Mouse (Mus musculus) midbrain, embryonic 12.5 days (tissue): Measurements from ENCODE around the gene Gm42906. TPM values are rescaled to one million over a fixed set of nuclear protein-coding genes. Genes with fewer than 3 reads are reported as not detected.
A peak's percentile ranks its signal among the peaks of the same experiment; 100 is the strongest.

Experiments used
- ATAC-seq: fragments of 200-750 bp; cut with Nextera tagmentation; 2 replicates; pipeline ENCODE4 v1.8.0; 2017; ENCODE audit warnings: low read depth, moderate TSS enrichment, moderate library complexity; ENCODE audit not compliant: low FRiP score
- H3K27ac ChIP-seq: fragments of 300-500 bp; sonication (generic); replicated peaks from 2 replicates; pipeline ENCODE4 v1.5.1; 2016; ENCODE audit warnings: mild to moderate bottlenecking
- H3K27me3 ChIP-seq: fragments of 300-500 bp; sonication (generic); 2 replicates; pipeline ENCODE4 v1.6.1; 2016; ENCODE audit warnings: mild to moderate bottlenecking
- H3K36me3 ChIP-seq: fragments of 300-500 bp; sonication (generic); 2 replicates; pipeline ENCODE4 v1.6.1; 2016
- H3K4me1 ChIP-seq: fragments of 300-500 bp; sonication (generic); 2 replicates; pipeline ENCODE4 v1.6.1; 2016
- H3K4me2 ChIP-seq: fragments of 300-500 bp; sonication (generic); replicated peaks from 2 replicates; pipeline ENCODE4 v1.6.1; 2016; ENCODE audit warnings: mild to moderate bottlenecking, moderate library complexity
- H3K4me3 ChIP-seq: fragments of 300-500 bp; sonication (generic); 2 replicates; pipeline ENCODE4 v1.5.1; 2016; ENCODE audit warnings: mild to moderate bottlenecking
- H3K9ac ChIP-seq: fragments of 300-500 bp; sonication (generic); replicated peaks from 2 replicates; pipeline ENCODE4 v1.6.1; 2016; ENCODE audit warnings: mild to moderate bottlenecking, moderate library complexity
- H3K9me3 ChIP-seq: fragments of 300-500 bp; sonication (generic); 2 replicates; pipeline ENCODE4 v1.6.1; 2016; ENCODE audit warnings: mild to moderate bottlenecking
- WGBS: fragments of 180-500 bp; shearing (Covaris S2); methylation state at CpG from one replicate; pipeline ENCODE4 v1.1.7; 2016; 5-methylcytosine and 5-hydroxymethylcytosine counted together
- polyA plus RNA-seq: library from polyadenylated mRNA; unstranded; fragments of >200 nt; fragmentation: Nextera tagmentation; extraction: Ambion mirVana; gene quantifications from 2 replicates; pipeline ENCODE4 v1.2.1, GENCODE M21; 2016

Gm42906 gene
- polyA plus RNA-seq, 1 experiment from 2014 or later, result not detected

DNA sequence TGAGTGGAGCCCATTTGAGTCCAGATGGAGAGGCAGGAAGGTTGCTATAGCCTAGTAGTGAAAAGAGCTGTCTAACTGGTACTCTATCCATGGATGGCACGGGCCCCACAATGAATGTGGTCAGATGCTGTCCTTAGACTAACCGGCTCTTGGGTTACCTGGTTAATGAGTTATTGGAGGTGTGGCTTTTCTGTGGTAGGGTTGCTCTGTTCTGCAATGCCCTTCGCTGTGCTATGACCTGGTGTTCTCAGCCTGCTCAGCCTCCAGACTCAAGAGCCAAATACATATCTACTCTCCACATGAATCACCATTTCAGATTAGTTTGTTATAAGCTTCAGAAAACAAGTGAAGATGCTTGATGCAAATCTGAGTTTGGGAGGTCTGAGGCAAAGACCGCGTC lies 385.1 kb downstream of the Gm42906 start:
- H3K27ac ChIP-seq, result no peak overlapping the region
- H3K4me2 ChIP-seq, result no peak overlapping the region
- H3K27me3 ChIP-seq, result no peaks in the 10 kb centered on the region
- no peaks in the 10 kb centered on the region for H3K9me3 ChIP-seq
- ATAC-seq, result no peak
- H3K4me1 ChIP-seq, result no peaks in the 10 kb centered on the region
- H3K36me3 ChIP-seq, result no peaks in the 10 kb centered on the region
- no peak overlapping the region for H3K4me3 ChIP-seq
- WGBS, result 97% methylated on average over 5 of the region's 5 CpGs
- no peak overlapping the region for H3K9ac ChIP-seq

DNA sequence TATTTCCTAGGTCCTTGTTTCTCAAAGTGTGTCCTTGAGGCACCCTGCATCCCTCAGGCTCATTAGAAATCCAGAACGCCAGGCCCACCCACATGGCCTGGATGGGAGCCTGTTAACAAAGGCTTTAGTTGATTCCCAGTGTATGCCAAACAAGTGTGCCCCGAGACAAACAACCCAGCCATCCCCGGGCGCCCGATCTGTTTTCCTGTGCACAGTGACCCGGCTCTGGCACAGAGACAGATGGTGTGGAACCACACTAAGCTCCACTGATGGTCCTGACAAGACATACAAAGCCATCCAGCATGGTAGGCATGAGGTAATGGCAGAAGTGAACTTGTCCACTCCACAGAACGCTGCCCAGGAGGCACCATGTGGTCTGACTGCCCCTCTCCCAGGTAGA lies 390.1 kb downstream of the Gm42906 start:
- Histone ChIP-seq H3K9ac (no peak overlapping the region), H3K4me1 (no peaks in the 10 kb centered on the region), H3K4me3 (no peak overlapping the region), H3K4me2 (no peak overlapping the region), H3K9me3 (no peaks in the 10 kb centered on the region), H3K27me3 (no peaks in the 10 kb centered on the region), H3K36me3 (no peaks in the 10 kb centered on the region), H3K27ac (no peak overlapping the region)
- no peak for ATAC-seq
- WGBS, result 81% methylated on average over 7 of the region's 7 CpGs

DNA sequence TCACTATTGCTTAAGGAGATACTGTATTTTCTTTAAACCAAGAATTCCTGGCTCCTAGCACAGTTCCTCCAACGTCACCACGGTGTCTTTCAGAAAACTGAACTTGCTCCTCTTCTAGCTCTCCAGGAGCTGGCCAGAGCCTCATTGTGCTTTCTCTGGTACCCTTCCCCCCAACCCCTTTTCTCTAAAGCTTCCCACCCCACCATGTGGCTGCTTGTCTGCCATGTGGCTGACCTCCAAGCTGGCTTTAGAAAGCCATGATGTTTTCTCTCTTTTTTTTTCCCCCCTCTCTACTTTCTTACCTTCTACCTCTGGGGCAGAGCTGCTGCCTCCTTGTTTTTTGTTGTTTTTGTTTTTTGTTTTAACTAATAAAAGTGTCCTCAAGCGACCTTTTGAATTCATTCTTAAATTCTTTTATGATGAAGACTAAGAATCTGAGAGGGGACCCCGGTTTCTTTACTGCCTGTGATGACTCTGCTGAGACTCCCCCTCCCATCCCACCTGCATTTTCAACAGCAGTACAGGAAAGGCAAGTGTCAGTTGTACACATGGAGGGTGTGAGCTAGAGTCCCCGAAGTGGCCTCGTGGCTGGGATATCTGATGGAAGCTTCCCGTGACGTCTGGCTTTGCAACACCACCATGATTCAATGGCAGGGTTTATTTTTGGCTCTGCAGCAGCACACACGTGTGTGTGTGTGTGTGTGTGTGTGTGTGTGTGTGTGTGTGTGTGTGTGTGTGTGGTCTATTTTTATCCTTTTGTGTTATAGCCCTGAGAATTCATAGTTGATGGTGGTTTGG lies 393.0 kb downstream of the Gm42906 start:
- WGBS, result 75% methylated on average over 9 of the region's 9 CpGs
- ATAC-seq, result no peak

DNA sequence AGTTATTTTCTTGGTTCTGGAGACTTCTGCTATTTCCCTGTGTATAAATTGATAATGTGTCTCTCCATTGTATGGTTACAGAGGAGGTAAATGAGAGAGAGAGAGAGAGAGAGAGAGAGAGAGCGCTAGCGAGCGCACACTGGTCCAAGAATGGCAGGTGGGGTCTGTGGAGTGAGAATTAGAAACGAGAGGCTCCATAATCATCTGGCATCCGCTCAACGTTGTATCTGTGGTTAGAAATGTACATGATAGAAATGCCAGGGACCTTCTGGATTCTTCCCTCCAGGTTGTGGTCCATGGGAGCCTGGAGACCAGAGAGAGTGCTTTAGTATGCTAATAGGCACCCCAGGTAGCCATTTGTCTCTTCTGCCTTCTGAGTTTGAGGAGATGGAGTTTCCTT lies 399.1 kb downstream of the Gm42906 start:
- Histone ChIP-seq H3K27me3 (no peaks in the 10 kb centered on the region), H3K36me3 (no peaks in the 10 kb centered on the region), H3K9me3 (no peaks in the 10 kb centered on the region), H3K9ac (no peak overlapping the region), H3K4me1 (peaks cover 13% of the 10 kb centered on the region), H3K4me2 (no peak overlapping the region), H3K4me3 (no peak overlapping the region), H3K27ac (no peak overlapping the region)
- no peak for ATAC-seq
- WGBS, result 72% methylated on average over 6 of the region's 6 CpGs

More for the DNA sequence above, 393.0 kb downstream of the Gm42906 start:
- Histone ChIP-seq H3K4me3 (no peak overlapping the region), H3K27ac (no peak overlapping the region), H3K9me3 (no peaks in the 10 kb centered on the region), H3K9ac (no peak overlapping the region), H3K4me1 (no peaks in the 10 kb centered on the region), H3K36me3 (no peaks in the 10 kb centered on the region), H3K27me3 (no peaks in the 10 kb centered on the region), H3K4me2 (no peak overlapping the region)

DNA sequence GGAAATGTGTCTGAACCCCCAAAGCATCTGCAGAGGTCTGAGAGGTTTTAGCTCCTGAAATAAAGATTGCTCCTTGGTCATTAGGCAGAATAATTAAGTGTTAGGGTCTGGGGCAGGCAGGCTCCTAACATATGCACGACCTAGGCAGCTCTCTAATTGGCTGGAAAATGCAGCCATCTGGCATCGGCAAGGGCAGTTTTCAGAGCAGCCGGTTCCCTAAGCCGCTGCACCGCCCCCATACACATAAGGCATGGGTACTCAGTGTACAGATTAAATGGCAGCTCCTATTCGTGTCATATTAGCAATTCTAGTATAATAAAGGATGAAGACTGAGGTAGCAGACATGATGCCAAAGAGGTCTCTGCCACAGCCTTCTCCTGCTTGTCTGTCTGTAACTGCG lies 400.8 kb downstream of the Gm42906 start:
- no peak overlapping the region for H3K9ac ChIP-seq
- no peaks in the 10 kb centered on the region for H3K9me3 ChIP-seq
- WGBS, result 33% methylated on average over 7 of the region's 7 CpGs
- ATAC-seq, result peak; percentile 86
- no peaks in the 10 kb centered on the region for H3K36me3 ChIP-seq
- peaks cover 24% of the 10 kb centered on the region for H3K4me1 ChIP-seq
- no peak overlapping the region for H3K4me2 ChIP-seq
- H3K27me3 ChIP-seq, result no peaks in the 10 kb centered on the region
- H3K27ac ChIP-seq, result no peak overlapping the region
- H3K4me3 ChIP-seq, result no peak overlapping the region

DNA sequence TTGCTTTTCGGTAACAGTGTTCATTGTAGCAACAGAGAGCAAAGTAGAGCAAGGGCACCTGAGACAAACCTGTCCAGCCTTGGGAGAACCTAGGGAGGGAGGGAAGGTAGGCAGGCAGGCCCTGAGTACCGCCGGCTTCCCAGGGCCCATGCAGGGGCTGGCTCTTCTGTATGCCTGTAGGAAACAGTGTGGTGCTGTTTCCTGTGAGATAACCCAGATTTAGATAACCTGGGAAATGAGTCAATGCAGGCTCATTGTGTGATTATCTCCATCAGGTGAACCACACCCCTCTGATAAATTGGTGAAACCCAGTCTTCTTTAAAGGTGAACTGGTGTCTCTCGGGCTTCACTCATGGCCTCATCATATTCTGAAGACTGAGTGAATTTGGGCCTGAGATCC lies 401.9 kb downstream of the Gm42906 start:
- Histone ChIP-seq H3K27me3 (no peaks in the 10 kb centered on the region), H3K4me3 (no peak overlapping the region), H3K27ac (no peak overlapping the region), H3K4me2 (no peak overlapping the region), H3K9me3 (no peaks in the 10 kb centered on the region), H3K9ac (no peak overlapping the region), H3K36me3 (no peaks in the 10 kb centered on the region), H3K4me1 (peaks cover 24% of the 10 kb centered on the region)
- ATAC-seq, result no peak
- WGBS, result 87% methylated on average over 4 of the region's 4 CpGs

DNA sequence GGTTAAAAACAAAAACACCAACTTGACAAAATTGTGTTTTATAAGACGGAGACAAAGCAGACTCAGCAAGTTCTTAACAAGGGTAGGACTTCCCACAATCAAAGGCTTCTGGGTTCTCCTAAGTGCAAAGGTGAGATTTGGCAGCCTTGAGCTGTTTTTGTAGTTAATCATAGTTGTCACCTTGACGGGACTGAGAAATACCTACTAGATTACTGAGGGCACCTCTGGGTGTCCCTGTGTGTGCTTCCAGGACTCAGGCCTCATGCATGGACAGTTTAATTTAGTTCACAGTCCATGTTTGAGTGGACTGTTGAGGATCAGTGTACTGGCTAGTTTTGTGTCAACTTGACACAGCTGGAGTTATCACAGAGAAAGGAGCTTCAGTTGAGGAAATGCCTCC lies 403.5 kb downstream of the Gm42906 start:
- no peak for ATAC-seq
- H3K9ac ChIP-seq, result no peak overlapping the region
- H3K4me1 ChIP-seq, result peaks cover 24% of the 10 kb centered on the region
- H3K4me3 ChIP-seq, result no peak overlapping the region
- no peak overlapping the region for H3K27ac ChIP-seq
- H3K9me3 ChIP-seq, result no peaks in the 10 kb centered on the region
- H3K36me3 ChIP-seq, result no peaks in the 10 kb centered on the region
- 85% methylated on average over 2 of the region's 2 CpGs for WGBS
- H3K27me3 ChIP-seq, result no peaks in the 10 kb centered on the region
- H3K4me2 ChIP-seq, result no peak overlapping the region

DNA sequence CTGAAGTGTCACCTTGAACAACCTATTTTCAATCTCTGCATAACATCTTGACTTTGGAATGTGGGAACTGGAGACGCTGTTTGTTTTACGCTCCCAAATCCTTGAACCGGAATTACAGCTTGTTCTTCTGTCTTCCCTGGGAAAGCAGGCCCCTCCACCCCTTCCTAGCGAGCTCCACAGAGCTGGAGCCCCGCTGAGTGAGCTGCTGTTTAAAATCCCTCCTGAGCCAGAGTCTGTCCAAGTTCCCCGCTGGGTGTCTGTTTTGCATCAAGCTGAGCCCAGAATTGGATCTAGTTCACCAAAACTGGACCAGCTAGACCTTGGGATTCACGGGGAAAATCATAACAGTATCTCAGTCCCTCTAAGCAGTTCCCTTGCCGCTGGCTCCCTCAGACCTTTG lies 404.5 kb downstream of the Gm42906 start:
- H3K27ac ChIP-seq, result no peak overlapping the region
- no peak for ATAC-seq
- 8% methylated on average over 8 of the region's 8 CpGs for WGBS

DNA sequence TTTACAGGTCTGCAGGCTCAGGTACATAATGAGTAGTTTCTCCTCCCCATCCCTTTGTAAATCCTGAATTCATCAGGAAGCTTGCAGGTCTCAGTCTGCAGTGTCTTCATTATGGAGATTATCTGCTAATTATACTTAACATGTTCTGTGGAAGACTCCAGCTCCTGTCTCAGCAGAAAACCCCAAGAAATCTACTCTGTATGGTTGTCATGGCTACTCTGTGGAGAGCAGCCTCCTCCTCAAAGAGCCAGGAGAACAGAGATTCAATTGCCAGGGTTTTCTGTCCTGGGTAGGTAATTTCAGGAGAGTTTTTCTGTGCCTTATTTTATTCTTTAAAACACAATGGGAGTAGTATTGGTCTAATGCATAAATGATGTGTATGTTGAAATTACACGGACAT lies 405.0 kb downstream of the Gm42906 start:
- H3K4me3 ChIP-seq, result no peak overlapping the region
- no peaks in the 10 kb centered on the region for H3K27me3 ChIP-seq
- no peak for ATAC-seq
- no peaks in the 10 kb centered on the region for H3K36me3 ChIP-seq
- 6% methylated on average over 1 of the region's 1 CpGs for WGBS
- H3K4me1 ChIP-seq, result peaks cover 23% of the 10 kb centered on the region
- H3K9me3 ChIP-seq, result no peaks in the 10 kb centered on the region
- no peak overlapping the region for H3K27ac ChIP-seq
- H3K4me2 ChIP-seq, result no peak overlapping the region
- no peak overlapping the region for H3K9ac ChIP-seq

More for the DNA sequence above, 404.5 kb downstream of the Gm42906 start:
- Histone ChIP-seq H3K36me3 (no peaks in the 10 kb centered on the region), H3K27me3 (no peaks in the 10 kb centered on the region), H3K9ac (no peak overlapping the region), H3K4me2 (peak overlapping the region; percentile 28; the same call in 1 of the 2 replicates), H3K4me1 (peaks cover 24% of the 10 kb centered on the region), H3K9me3 (no peaks in the 10 kb centered on the region), H3K4me3 (no peak overlapping the region)

DNA sequence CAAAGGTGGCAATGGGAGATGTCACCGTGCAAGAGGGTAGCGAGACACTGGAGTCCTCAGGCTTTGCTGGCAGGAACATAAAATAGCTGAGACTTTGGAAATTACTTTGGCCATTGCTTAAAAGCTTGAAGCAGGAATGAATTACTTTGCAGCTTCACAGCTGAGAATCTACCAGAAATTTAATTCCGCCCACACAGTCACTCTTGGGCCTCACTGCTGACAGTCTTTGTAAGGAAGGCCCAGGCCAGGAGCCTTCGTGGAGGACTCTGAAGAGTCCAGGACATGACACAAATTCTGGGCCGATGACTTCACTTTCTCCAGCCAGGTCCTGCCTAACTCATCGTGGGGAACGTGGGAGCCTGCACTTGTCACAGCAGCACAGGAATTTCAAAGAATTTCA lies 405.9 kb downstream of the Gm42906 start:
- H3K27me3 ChIP-seq, result no peaks in the 10 kb centered on the region
- H3K4me1 ChIP-seq, result peaks cover 15% of the 10 kb centered on the region
- ATAC-seq, result no peak
- H3K9ac ChIP-seq, result no peak overlapping the region
- no peak overlapping the region for H3K4me3 ChIP-seq
- no peaks in the 10 kb centered on the region for H3K36me3 ChIP-seq
- no peak overlapping the region for H3K27ac ChIP-seq
- H3K9me3 ChIP-seq, result no peaks in the 10 kb centered on the region
- 83% methylated on average over 7 of the region's 7 CpGs for WGBS
- no peak overlapping the region for H3K4me2 ChIP-seq

DNA sequence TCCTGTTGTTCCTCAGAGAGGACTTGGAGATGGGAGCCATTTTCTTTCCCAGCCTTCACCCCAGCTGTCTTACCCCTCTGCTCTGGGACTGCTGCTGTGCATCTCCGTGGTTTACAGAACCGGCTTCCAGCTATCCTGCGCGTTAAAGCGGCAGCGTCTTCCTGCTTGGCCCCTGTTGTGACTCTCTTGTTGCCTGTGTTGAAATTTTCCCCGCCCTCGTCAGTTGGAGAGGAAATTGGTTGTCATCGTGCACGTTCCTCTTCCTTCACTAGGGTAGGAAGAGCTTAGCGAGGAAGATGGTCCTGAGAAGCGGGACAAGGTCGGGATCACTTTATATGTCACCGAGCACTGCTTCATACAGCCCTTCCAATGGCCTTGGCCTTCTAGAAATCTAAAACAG lies 407.1 kb downstream of the Gm42906 start:
- no peak overlapping the region for H3K4me2 ChIP-seq
- peaks cover 14% of the 10 kb centered on the region for H3K4me1 ChIP-seq
- no peaks in the 10 kb centered on the region for H3K27me3 ChIP-seq
- no peak overlapping the region for H3K27ac ChIP-seq
- WGBS, result 84% methylated on average over 14 of the region's 14 CpGs
- no peaks in the 10 kb centered on the region for H3K36me3 ChIP-seq
- no peaks in the 10 kb centered on the region for H3K9me3 ChIP-seq
- H3K9ac ChIP-seq, result no peak overlapping the region
- ATAC-seq, result no peak
- no peak overlapping the region for H3K4me3 ChIP-seq

DNA sequence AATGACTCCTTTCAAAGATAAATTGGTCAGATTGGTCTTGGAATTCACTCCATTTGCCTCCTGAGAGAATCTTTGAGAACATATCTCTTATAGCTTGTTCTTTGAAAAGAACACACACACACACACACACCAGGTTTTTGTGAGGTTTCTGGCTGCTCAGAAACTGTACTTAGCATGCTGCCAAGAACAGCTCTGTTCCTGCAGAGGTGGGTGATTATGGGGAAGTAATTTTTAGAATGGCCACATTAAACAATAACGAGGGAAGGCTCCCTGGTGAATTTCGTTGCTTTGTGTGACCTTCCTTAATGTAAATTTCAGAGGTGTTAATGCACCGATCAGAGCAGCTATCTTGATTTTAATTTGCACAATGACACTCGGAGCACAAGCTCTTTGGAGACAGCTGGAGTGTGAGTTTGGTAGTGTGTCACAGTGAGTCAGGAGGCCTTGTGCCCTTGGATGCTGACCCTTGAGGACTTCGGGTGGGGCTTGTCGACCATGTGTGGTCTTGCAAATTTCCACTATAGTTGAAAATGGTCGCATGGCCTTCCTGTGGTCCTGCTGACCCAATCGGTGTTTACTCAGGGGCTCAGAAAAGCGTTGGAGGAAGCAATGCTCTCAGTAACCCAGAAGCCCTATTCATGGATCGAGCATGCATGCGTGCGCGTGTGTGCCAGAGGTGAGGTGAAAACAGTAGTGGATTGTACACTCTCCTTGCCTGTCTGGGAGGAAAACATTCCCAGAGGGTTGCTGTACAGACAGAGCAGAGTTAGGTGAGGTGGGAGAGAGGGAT lies 407.7 kb downstream of the Gm42906 start:
- Histone ChIP-seq H3K9ac (no peak overlapping the region), H3K9me3 (no peaks in the 10 kb centered on the region), H3K4me1 (peaks cover 14% of the 10 kb centered on the region), H3K4me3 (no peak overlapping the region), H3K36me3 (no peaks in the 10 kb centered on the region), H3K27me3 (no peaks in the 10 kb centered on the region), H3K4me2 (no peak overlapping the region), H3K27ac (no peak overlapping the region)
- WGBS, result 76% methylated on average over 13 of the region's 13 CpGs
- no peak for ATAC-seq
